In the genomic region with DNA sequence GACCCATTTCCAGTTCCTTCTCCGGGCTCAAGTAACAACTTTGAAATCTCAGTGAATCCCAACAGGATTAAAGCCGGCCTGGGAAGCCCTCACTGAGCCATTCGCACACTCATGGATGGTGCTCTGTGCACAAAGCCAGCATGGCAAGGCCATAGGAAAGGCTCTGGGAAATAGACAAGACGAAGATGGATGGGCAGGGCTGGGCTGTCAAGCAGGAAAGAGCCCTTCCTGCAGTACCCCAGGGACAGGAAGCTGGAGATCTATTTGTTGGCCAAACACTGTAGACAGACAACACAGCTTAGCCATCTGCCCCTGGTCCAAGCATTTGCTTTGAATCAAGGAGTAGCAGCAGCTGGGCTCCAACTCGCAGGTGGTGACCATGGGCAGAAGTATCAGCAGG, we compare ENCODE assay signal across 26 mouse cellular contexts. TPM values are rescaled to one million over a fixed set of nuclear protein-coding genes. Genes with fewer than 3 reads are reported as not detected.
A peak's percentile ranks its signal among the peaks of the same experiment; 100 is the strongest.
DNase-seq lines count a peak whose midpoint lies in the region; ATAC-seq and TF ChIP-seq lines count a peak whose summit lies in the region.
"Had no signal": no experiment of that assay in that cellular context is flagged by ENCODE, and none has a peak within 500 bp of the region (broad histone marks: within the 10 kb centered on the region; RNA-seq: fewer than 3 reads in every experiment).

No protein-coding gene starts in this region.

- H3K9ac ChIP-seq in hindbrain, embryonic 11.5 days (ENCODE audit: low read depth, low read length) = no peak overlapping the region
- H3K9ac ChIP-seq in hindbrain, postnatal 0 days (replicated peaks; ENCODE audit: low read length) = no peak overlapping the region
- no peak overlapping the region for H3K9ac ChIP-seq in lung, embryonic 15.5 days
- H3K9ac ChIP-seq: forebrain, embryonic 13.5 days; heart, embryonic 15.5 days; liver, embryonic 15.5 days; midbrain, embryonic 13.5 days; neural tube, embryonic 12.5 days had no signal

- H3K4me2 ChIP-seq in hindbrain, embryonic 11.5 days (replicated peaks; ENCODE audit: low read depth, low read length) = no peak overlapping the region
- H3K4me2 ChIP-seq in hindbrain, postnatal 0 days (ENCODE audit: low read depth, low read length) = no peak overlapping the region
- no peak overlapping the region for H3K4me2 ChIP-seq in lung, embryonic 15.5 days
- H3K4me2 ChIP-seq: forebrain, embryonic 13.5 days; heart, embryonic 15.5 days; liver, embryonic 15.5 days; midbrain, embryonic 13.5 days; neural tube, embryonic 12.5 days had no signal

- H3K4me3 ChIP-seq in hindbrain, embryonic 11.5 days (ENCODE audit: low read depth, low read length) = no peak overlapping the region
- H3K4me3 ChIP-seq in hindbrain, postnatal 0 days (ENCODE audit: low read length) = no peak overlapping the region
- H3K4me3 ChIP-seq in lung, embryonic 15.5 days = no peak overlapping the region
- H3K4me3 ChIP-seq in lung, adult 2 months (replicated peaks; ENCODE audit: extremely low read depth, low read depth, low read length) = no peak overlapping the region
- H3K4me3 ChIP-seq in embryonic facial prominence, embryonic 10.5 days = no peak overlapping the region
- H3K4me3 ChIP-seq: forebrain, embryonic 13.5 days; heart, embryonic 15.5 days; limb, embryonic 10.5 days; liver, embryonic 15.5 days; midbrain, embryonic 13.5 days; neural tube, embryonic 12.5 days had no signal

- TF ChIP-seq CTCF in hindbrain, postnatal 0 days (IDR thresholded peaks at IDR 0.05; ENCODE audit: low read depth) = no peak
- no peak for TF ChIP-seq CTCF in lung, adult 2 months (IDR thresholded peaks at IDR 0.05; ENCODE audit: insufficient read depth, low read length)

- no peaks in the 10 kb centered on the region for H3K4me1 ChIP-seq in hindbrain, embryonic 11.5 days (replicated peaks; ENCODE audit: control insufficient read depth, insufficient read depth, low read length)
- no peaks in the 10 kb centered on the region for H3K4me1 ChIP-seq in hindbrain, postnatal 0 days (ENCODE audit: insufficient read depth, low read length)
- H3K4me1 ChIP-seq in lung, embryonic 15.5 days = no peaks in the 10 kb centered on the region
- no peaks in the 10 kb centered on the region for H3K4me1 ChIP-seq in lung, adult 2 months (ENCODE audit: control insufficient read depth, insufficient read depth, low read length)
- no peaks in the 10 kb centered on the region for H3K4me1 ChIP-seq in embryonic facial prominence, embryonic 10.5 days
- H3K4me1 ChIP-seq: forebrain, embryonic 13.5 days; heart, embryonic 15.5 days; limb, embryonic 10.5 days; liver, embryonic 15.5 days; neural tube, embryonic 12.5 days had no signal

- no peak overlapping the region for H3K27ac ChIP-seq in hindbrain, embryonic 11.5 days (ENCODE audit: low read depth, low read length)
- no peak overlapping the region for H3K27ac ChIP-seq in hindbrain, postnatal 0 days
- no peak overlapping the region for H3K27ac ChIP-seq in lung, embryonic 15.5 days
- H3K27ac ChIP-seq in embryonic facial prominence, embryonic 10.5 days (replicated peaks) = no peak overlapping the region
- H3K27ac ChIP-seq: forebrain, embryonic 13.5 days; heart, embryonic 15.5 days; limb, embryonic 10.5 days; liver, embryonic 15.5 days; midbrain, embryonic 13.5 days; neural tube, embryonic 12.5 days had no signal

- no peak for ATAC-seq in hindbrain, embryonic 11.5 days (ENCODE audit: low FRiP score)
- no peak for ATAC-seq in hindbrain, postnatal 0 days
- ATAC-seq in lung, embryonic 15.5 days (ENCODE audit: borderline replicate concordance, extremely low read depth, low FRiP score, low TSS enrichment) = 0 out of 2 replicates have a peak, but pooled peaks have one; percentile 39
- ATAC-seq: forebrain, embryonic 13.5 days; hindbrain, embryonic 16.5 days; intestine, embryonic 16.5 days; midbrain, embryonic 13.5 days had no signal

- TF ChIP-seq POLR2A in lung, adult 2 months (IDR thresholded peaks at IDR 0.05; ENCODE audit: borderline replicate concordance, extremely low read depth, low read depth, low read length) = no peak

- DNase-seq in hindbrain, embryonic 11.5 days (ENCODE audit: low spot score) = peak; percentile 15
- DNase-seq in hindbrain, postnatal 0 days (ENCODE audit: low spot score) = no peak
- DNase-seq in lung, adult 2 months = no peak
- DNase-seq in kidney, postnatal 14 days = peak; percentile 33
- DNase-seq in lung, postnatal 10 days = peak; percentile 16
- no peak for DNase-seq in embryonic facial prominence, embryonic 10.5 days (ENCODE audit: low spot score)
- DNase-seq: B cell, adult 2 months; cerebellum, adult 11-12 months; cerebellum, postnatal 14 days; gastrocnemius, postnatal 36 days; heart, postnatal 36 days; liver; right cerebral cortex, postnatal 25 days; spleen, adult 18-20 months had no signal

- WGBS in hindbrain, embryonic 11.5 days = 76% methylated on average over 5 of the region's 5 CpGs
- WGBS in hindbrain, postnatal 0 days = 72% methylated on average over 5 of the region's 5 CpGs
- 66% methylated on average over 5 of the region's 5 CpGs for WGBS in lung, embryonic 15.5 days
- WGBS in lung, adult 2 months = 59% methylated on average over 5 of the region's 5 CpGs
- 83% methylated on average over 5 of the region's 5 CpGs for WGBS in embryonic facial prominence, embryonic 10.5 days

- H3K36me3 ChIP-seq in hindbrain, embryonic 11.5 days (ENCODE audit: control insufficient read depth, insufficient read depth, low read length) = no peaks in the 10 kb centered on the region
- peaks cover 4% of the 10 kb centered on the region; the same call in 1 of the 2 replicates for H3K36me3 ChIP-seq in hindbrain, postnatal 0 days (ENCODE audit: insufficient read depth, low read length)
- no peaks in the 10 kb centered on the region for H3K36me3 ChIP-seq in lung, embryonic 15.5 days
- H3K36me3 ChIP-seq in embryonic facial prominence, embryonic 10.5 days (replicated peaks) = no peaks in the 10 kb centered on the region
- H3K36me3 ChIP-seq: G1E; heart, embryonic 15.5 days; limb, embryonic 10.5 days; liver, embryonic 15.5 days had no signal

- H3K27me3 ChIP-seq in hindbrain, embryonic 11.5 days (ENCODE audit: control insufficient read depth, insufficient read depth, low read length) = no peaks in the 10 kb centered on the region
- no peaks in the 10 kb centered on the region for H3K27me3 ChIP-seq in hindbrain, postnatal 0 days (ENCODE audit: insufficient read depth, low read length)
- no peaks in the 10 kb centered on the region for H3K27me3 ChIP-seq in lung, embryonic 15.5 days
- H3K27me3 ChIP-seq in embryonic facial prominence, embryonic 10.5 days (replicated peaks; ENCODE audit: low read depth, poor library complexity, severe bottlenecking) = no peaks in the 10 kb centered on the region
- H3K27me3 ChIP-seq: CH12.LX; forebrain, embryonic 13.5 days; heart, embryonic 15.5 days; liver, embryonic 15.5 days; midbrain, embryonic 13.5 days; neural tube, embryonic 12.5 days; Patski had no signal

- no peaks in the 10 kb centered on the region for H3K9me3 ChIP-seq in hindbrain, embryonic 11.5 days (ENCODE audit: control insufficient read depth, low read length)
- H3K9me3 ChIP-seq in hindbrain, postnatal 0 days (ENCODE audit: low read length) = no peaks in the 10 kb centered on the region
- H3K9me3 ChIP-seq in lung, embryonic 15.5 days = no peaks in the 10 kb centered on the region
- no peaks in the 10 kb centered on the region for H3K9me3 ChIP-seq in embryonic facial prominence, embryonic 10.5 days
- H3K9me3 ChIP-seq: forebrain, embryonic 13.5 days; heart, embryonic 15.5 days; limb, embryonic 10.5 days; liver, embryonic 15.5 days; midbrain, embryonic 13.5 days; neural tube, embryonic 12.5 days had no signal

RNA-seq across cellular contexts. Expression of gene Gsdme, which starts 35.5 kb away (rescaled TPM):
- polyA plus RNA-seq in hindbrain, embryonic 11.5 days (2014; fragmentation: Nextera tagmentation; extraction: Ambion mirVana) = 55.0 TPM in 2 replicates
- total RNA-seq in hindbrain, postnatal 0 days (2014; rRNA removed) = 15.4 and 16.9 TPM in 2 replicates
- polyA plus RNA-seq in hindbrain, postnatal 0 days (2015; fragmentation: Nextera tagmentation; extraction: Ambion mirVana) = 82.0 and 85.9 TPM in 2 replicates
- 34.4 and 36.0 TPM in 2 replicates for polyA plus RNA-seq in lung, embryonic 15.5 days (2015; fragmentation: Nextera tagmentation; extraction: Ambion mirVana)
- polyA plus RNA-seq in lung, adult 2 months (2012; rRNA removed) = 0.48 and 0.75 TPM in 2 replicates
- polyA plus RNA-seq in embryonic facial prominence, embryonic 10.5 days (2016; fragmentation: Nextera tagmentation; extraction: Ambion mirVana) = 49.3 and 50.7 TPM in 2 replicates

Comparison
In these comparisons a context has a peak if more than half of its experiments do, and no peak if none do; other contexts are left out.
1. DNase-seq: peak in hindbrain, embryonic 11.5 days (single experiment), kidney, postnatal 14 days (single experiment) and lung, postnatal 10 days (single experiment); none in hindbrain, postnatal 0 days (single experiment), lung, adult 2 months (single experiment) and embryonic facial prominence, embryonic 10.5 days (single experiment).
2. RNA of gene Gsdme, which starts 35.5 kb away (polyA plus RNA-seq): 82.0 to 85.9 TPM in hindbrain, postnatal 0 days, 55.0 TPM in hindbrain, embryonic 11.5 days, 49.3 to 50.7 TPM in embryonic facial prominence, embryonic 10.5 days and 34.4 to 36.0 TPM in lung, embryonic 15.5 days; 0.48 to 0.75 TPM in lung, adult 2 months; every median in the first group is over 10 times any median in the second.